ENCODE assay signal across 8 mouse cellular contexts in the genomic region with DNA sequence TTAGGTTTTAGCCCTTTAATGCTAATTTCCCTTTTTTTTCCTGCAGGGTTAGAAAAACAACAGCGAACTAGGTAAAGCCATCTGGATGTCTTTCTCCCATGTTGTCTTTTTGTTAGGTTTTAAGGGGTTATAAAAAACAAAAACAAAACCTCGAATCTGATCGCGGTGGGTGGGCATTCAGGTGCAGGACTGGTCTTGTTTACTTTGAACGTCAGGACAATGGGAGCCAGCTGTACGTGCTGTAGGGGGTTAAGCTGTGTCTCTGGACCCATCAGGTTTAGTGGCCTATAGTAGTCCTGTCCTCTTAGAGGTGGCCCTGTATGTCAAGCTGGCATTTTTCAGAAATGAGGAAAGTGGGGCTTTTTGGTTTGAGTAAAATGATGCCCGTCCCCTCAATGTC. TPM values are rescaled to one million over a fixed set of nuclear protein-coding genes. Genes with fewer than 3 reads are reported as not detected.
DNase-seq lines count a peak whose midpoint lies in the region; ATAC-seq and TF ChIP-seq lines count a peak whose summit lies in the region.

No protein-coding gene starts in this region.

- H3K27ac ChIP-seq in kidney, adult 2 months (ENCODE audit: insufficient read depth, low read depth, low read length): no peak overlapping the region
- no peak overlapping the region for H3K27ac ChIP-seq in bone marrow, adult 2 months (ENCODE audit: control insufficient read depth, insufficient read depth, low read depth, low read length, poor library complexity)
- H3K27ac ChIP-seq in heart, embryonic 16.5 days (ENCODE audit: low read length): no peak overlapping the region
- H3K27ac ChIP-seq in liver, postnatal 0 days (ENCODE audit: low read depth): peak overlapping the region; percentile 96

- H3K27me3 ChIP-seq in kidney, adult 2 months (replicated peaks; ENCODE audit: control insufficient read depth, insufficient read depth, low read length): no peaks in the 10 kb centered on the region
- H3K27me3 ChIP-seq in heart, embryonic 16.5 days (ENCODE audit: control insufficient read depth, insufficient read depth, low read length): no peaks in the 10 kb centered on the region
- no peaks in the 10 kb centered on the region for H3K27me3 ChIP-seq in liver, postnatal 0 days (ENCODE audit: insufficient read depth, low read length)

- peak overlapping the region; percentile 90 for H3K9ac ChIP-seq in heart, embryonic 16.5 days (ENCODE audit: low read length)
- H3K9ac ChIP-seq in liver, postnatal 0 days (replicated peaks): peak overlapping the region; percentile 82

- peak overlapping the region; percentile 66; the same call in 1 of the 2 replicates for H3K4me3 ChIP-seq in kidney, adult 2 months (ENCODE audit: insufficient read depth, low read depth, low read length)
- peak overlapping the region; percentile 75 for H3K4me3 ChIP-seq in bone marrow, adult 2 months (replicated peaks; ENCODE audit: control insufficient read depth, low read depth, low read length)
- peak overlapping the region; percentile 87 for H3K4me3 ChIP-seq in heart, embryonic 16.5 days (ENCODE audit: low read length)
- peak overlapping the region; percentile 77 for H3K4me3 ChIP-seq in liver, postnatal 0 days (ENCODE audit: low read depth, low read length)

- H3K36me3 ChIP-seq in kidney, adult 2 months (ENCODE audit: control insufficient read depth, insufficient read depth, low read length): no peaks in the 10 kb centered on the region
- H3K36me3 ChIP-seq in heart, embryonic 16.5 days (ENCODE audit: control insufficient read depth, insufficient read depth): no peaks in the 10 kb centered on the region
- peaks cover 4% of the 10 kb centered on the region for H3K36me3 ChIP-seq in liver, postnatal 0 days (replicated peaks; ENCODE audit: insufficient read depth, low read length)

- no peak for DNase-seq in kidney, adult 2 months
- DNase-seq in kidney, postnatal 14 days: no peak
- no peak for DNase-seq in liver, postnatal 0 days
- no peak for DNase-seq in Muller cell, postnatal 12 days (ENCODE audit: inconsistent ontology term)
- DNase-seq in natural killer cell, adult 2 months (ENCODE audit: low spot score in 2 of 2): no peak
- DNase-seq in left cerebral cortex, postnatal 10 days (ENCODE audit: extremely low spot score in 1 of 2, low spot score in 2 of 2): no peak

- no peaks in the 10 kb centered on the region; the same call in 1 of the 2 replicates for H3K4me1 ChIP-seq in kidney, adult 2 months (ENCODE audit: control insufficient read depth, insufficient read depth, low read length)
- H3K4me1 ChIP-seq in bone marrow, adult 2 months (ENCODE audit: control insufficient read depth, insufficient read depth, low read length): peaks cover 1% of the 10 kb centered on the region; the same call in 1 of the 2 replicates
- peaks cover 21% of the 10 kb centered on the region for H3K4me1 ChIP-seq in heart, embryonic 16.5 days (ENCODE audit: control insufficient read depth, insufficient read depth, low read length)
- peaks cover 22% of the 10 kb centered on the region for H3K4me1 ChIP-seq in liver, postnatal 0 days (ENCODE audit: insufficient read depth)

- no peak for ATAC-seq in heart, embryonic 16.5 days (replicated peaks; ENCODE audit: extremely low read depth, insufficient read depth, low FRiP score)
- ATAC-seq in liver, postnatal 0 days: no peak

- no peak for TF ChIP-seq EP300 in liver, postnatal 0 days (IDR thresholded peaks at IDR 0.05; ENCODE audit: low read depth)

- no peaks in the 10 kb centered on the region for H3K9me3 ChIP-seq in heart, embryonic 16.5 days (replicated peaks; ENCODE audit: control insufficient read depth, low read length)
- no peaks in the 10 kb centered on the region for H3K9me3 ChIP-seq in liver, postnatal 0 days (ENCODE audit: low read length)

- no peak for TF ChIP-seq CTCF in kidney, adult 2 months (conservative IDR thresholded peaks at IDR 0.05; ENCODE audit: insufficient read depth, insufficient read length, low read depth, low read length)
- TF ChIP-seq CTCF in bone marrow, adult 2 months (IDR thresholded peaks at IDR 0.05; ENCODE audit: control insufficient read depth, insufficient read depth, low read length): no peak
- no peak for TF ChIP-seq CTCF in liver, postnatal 0 days (IDR thresholded peaks at IDR 0.05; ENCODE audit: low read depth)

- 28% methylated on average over 7 of the region's 7 CpGs for WGBS in kidney, adult 2 months
- 21% methylated on average over 7 of the region's 7 CpGs for WGBS in bone marrow, adult 2 months
- WGBS in heart, embryonic 16.5 days: 12% methylated on average over 7 of the region's 7 CpGs
- WGBS in liver, postnatal 0 days (ENCODE audit: insufficient replicate concordance): 12% methylated on average over 7 of the region's 7 CpGs

- peak overlapping the region; percentile 98 for H3K4me2 ChIP-seq in heart, embryonic 16.5 days (ENCODE audit: low read depth, low read length)
- H3K4me2 ChIP-seq in liver, postnatal 0 days (ENCODE audit: low read depth, low read length): peak overlapping the region; percentile 86

- no peak for TF ChIP-seq POLR2A in kidney, adult 2 months (IDR thresholded peaks at IDR 0.05; ENCODE audit: low read depth, low read length)
- no peak for TF ChIP-seq POLR2A in bone marrow, adult 2 months (IDR thresholded peaks at IDR 0.05; ENCODE audit: borderline replicate concordance, control insufficient read depth, low read depth, low read length)

- intact Hi-C loops in left cerebral cortex, postnatal 10 days (cut with DNase I): no loop called here

RNA-seq across cellular contexts. Expression of a gene that starts 1.0 kb away (rescaled TPM):
- 10.4 and 11.1 TPM in 2 replicates for polyA plus RNA-seq in kidney, adult 2 months (2012; rRNA removed)
- polyA plus RNA-seq in bone marrow, adult 2 months (2011; ENCODE audit: insufficient read depth, insufficient read length, low replicate concordance, missing spikeins): 17.2 and 17.4 TPM in 2 replicates
- polyA plus RNA-seq in heart, embryonic 16.5 days (2015; fragmentation: Nextera tagmentation; extraction: Ambion mirVana): 11.0 and 13.6 TPM in 2 replicates
- 9.3 and 12.2 TPM in 2 replicates for polyA plus RNA-seq in liver, postnatal 0 days (2015; fragmentation: Nextera tagmentation; extraction: Ambion mirVana)
- 10 to 100 TPM; 48.0 to 55.7 TPM for total RNA-seq in left cerebral cortex, postnatal 10 days (2021)

RNA-seq across cellular contexts. Expression of a gene that starts 35.9 kb away (rescaled TPM):
- 0.09 and 0.22 TPM in 2 replicates for polyA plus RNA-seq in kidney, adult 2 months (2012; rRNA removed)
- polyA plus RNA-seq in bone marrow, adult 2 months (2011; ENCODE audit: insufficient read depth, insufficient read length, low replicate concordance, missing spikeins): not detected in 2 replicates
- not detected in 2 replicates for polyA plus RNA-seq in heart, embryonic 16.5 days (2015; fragmentation: Nextera tagmentation; extraction: Ambion mirVana)
- polyA plus RNA-seq in liver, postnatal 0 days (2015; fragmentation: Nextera tagmentation; extraction: Ambion mirVana): not detected in 2 replicates
- total RNA-seq in left cerebral cortex, postnatal 10 days (2021): not detected
